Mouse (Mus musculus) G1E (cell line): ENCODE results near the gene Rad23b.

Experiments
- CTCF ChIP-seq: IDR thresholded peaks from 2 replicates; pipeline ENCODE4 v1.5.1; 2012; ENCODE audit warnings: low read depth, low read length, inconsistent platforms, mixed read lengths
- GATA1 ChIP-seq: IDR thresholded peaks from 2 replicates; pipeline ENCODE4 v1.6.1; 2012; ENCODE audit warnings: borderline replicate concordance, low read length, inconsistent platforms, mixed read lengths
- GATA2 ChIP-seq: IDR thresholded peaks from 2 replicates; pipeline ENCODE4 v1.6.1; 2012; ENCODE audit warnings: low read depth, low read length, inconsistent platforms, borderline replicate concordance
- TAL1 ChIP-seq: conservative IDR thresholded peaks from 2 replicates; pipeline ENCODE4 v1.6.1; 2012; ENCODE audit warnings: low read depth, low read length, inconsistent platforms, mixed read lengths

- TF ChIP-seq CTCF (no peak), GATA2 (no peak), TAL1 (no peak), GATA1 (no peak)
Measured at GRCm38 (mm10) chr4:55328471-55328870, 21.4 kb upstream of the Rad23b start.
